Comparison of ENCODE assay signal across 8 mouse cellular contexts in the genomic region with DNA sequence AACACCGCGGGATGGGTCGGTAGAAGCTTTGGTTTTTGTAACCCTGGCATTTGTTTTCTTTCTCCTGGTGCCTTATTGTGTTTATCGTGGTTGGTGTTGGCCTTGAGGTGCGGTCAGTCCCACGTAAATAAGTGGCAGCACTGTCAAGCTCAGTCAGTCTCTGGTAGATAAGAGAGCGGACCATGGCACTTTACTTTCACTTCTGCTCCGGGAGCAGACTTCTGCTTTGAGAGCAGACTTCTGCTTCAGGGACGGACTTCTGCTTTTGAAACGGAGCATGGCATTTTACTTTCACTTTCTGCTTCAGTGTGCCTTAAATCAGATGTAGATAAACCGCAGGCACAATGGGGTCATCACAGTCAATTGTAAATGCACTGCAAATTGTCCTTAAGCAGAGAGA. TPM values are rescaled to one million over a fixed set of nuclear protein-coding genes. Genes with fewer than 3 reads are reported as not detected.
DNase-seq lines count a peak whose midpoint lies in the region; ATAC-seq and TF ChIP-seq lines count a peak whose summit lies in the region.
"Not testable (repeated sequence)": the region's sequence is repeated elsewhere in the genome, so short reads cannot be mapped to it uniquely, and the experiment has no call there.
"Had no signal": no experiment of that assay in that cellular context is flagged by ENCODE, and none has a peak within 500 bp of the region (broad histone marks: within the 10 kb centered on the region; RNA-seq: fewer than 3 reads in every experiment).

No protein-coding gene starts in this region.

- H3K9ac ChIP-seq in liver, embryonic 12.5 days, result not testable (repeated sequence)

- not testable (repeated sequence) for H3K9me3 ChIP-seq in G1E (replicated peaks); liver, embryonic 12.5 days (replicated peaks)

- H3K27ac ChIP-seq in liver, embryonic 12.5 days, result not testable (repeated sequence)

- H3K27me3 ChIP-seq in G1E (ENCODE audit: insufficient read depth, low read length); liver, embryonic 12.5 days (replicated peaks); splenic B cell, adult 2 months (ENCODE audit: control insufficient read depth, insufficient read depth, low read length, poor library complexity, severe bottlenecking): not testable (repeated sequence)

- ATAC-seq in G1E (ENCODE audit: extremely low read depth, insufficient number of reproducible peaks, low FRiP score, poor library complexity, severe bottlenecking); liver, embryonic 12.5 days: not testable (repeated sequence)
- peak; percentile 87 for ATAC-seq in granulocyte monocyte progenitor cell, adult 5-6 weeks (replicated peaks; ENCODE audit: poor library complexity, severe bottlenecking)

- H3K36me3 ChIP-seq in G1E (replicated peaks); liver, embryonic 12.5 days; splenic B cell, adult 2 months (ENCODE audit: control insufficient read depth, insufficient read depth, low read length, poor library complexity, severe bottlenecking): not testable (repeated sequence)

- H3K4me2 ChIP-seq in liver, embryonic 12.5 days, result peak overlapping the region; percentile 28

- peak overlapping the region; percentile 3; the same call in 1 of the 2 replicates for H3K4me3 ChIP-seq in G1E (ENCODE audit: low read depth, low read length)
- H3K4me3 ChIP-seq in liver, embryonic 12.5 days, result peak overlapping the region; percentile 13

- not testable (repeated sequence) for H3K4me1 ChIP-seq in G1E (ENCODE audit: insufficient read depth, low read depth, low read length); liver, embryonic 12.5 days

- TF ChIP-seq CTCF in G1E (IDR thresholded peaks at IDR 0.05; ENCODE audit: low read depth, low read length), result not testable (repeated sequence)

- 41% methylated on average over 11 of the region's 11 CpGs for WGBS in liver, embryonic 12.5 days (ENCODE audit: insufficient replicate concordance)

- DNase-seq in G1E (ENCODE audit: low spot score), result not testable (repeated sequence)
- peak; percentile 26 for DNase-seq in adrenal gland, postnatal 14 days
- peak; percentile 19 for DNase-seq in lung, postnatal 25 days (ENCODE audit: low spot score)
- peak; percentile 14 to 61 for DNase-seq in natural killer cell, adult 2 months (ENCODE audit: low spot score in 2 of 2)
- DNase-seq in splenic B cell, adult 2 months (ENCODE audit: low read depth, low spot score), result peak; percentile 75

RNA-seq across cellular contexts. Expression of a gene that starts 54.3 kb away (rescaled TPM):
- total RNA-seq in G1E (2014; fragmentation: Nextera tagmentation) (33.9 and 40.0 TPM in 2 replicates), G1E (2017) (15.2 and 21.0 TPM in 2 replicates)
- polyA plus RNA-seq in G1E (2012), result 1.0 and 1.9 TPM in 2 replicates
- 9.7 and 9.9 TPM in 2 replicates for total RNA-seq in adrenal gland, postnatal 14 days (2021)
- total RNA-seq in granulocyte monocyte progenitor cell, adult 5-6 weeks (2014; fragmentation: Nextera tagmentation), result 13.5 and 13.9 TPM in 2 replicates
- 10.7 and 15.5 TPM in 2 replicates for total RNA-seq in granulocyte monocyte progenitor cell, adult 5-6 weeks (2017)
- 5.1 and 5.8 TPM in 2 replicates for polyA plus RNA-seq in liver, embryonic 12.5 days (2016; fragmentation: Nextera tagmentation; extraction: Ambion mirVana)

RNA-seq across cellular contexts. Expression of a gene that starts 59.7 kb away (rescaled TPM):
- not detected in 2 replicates for total RNA-seq in G1E (2014; fragmentation: Nextera tagmentation)
- total RNA-seq in G1E (2017), result 0.23 and 0.49 TPM in 2 replicates
- not detected in 2 replicates for polyA plus RNA-seq in G1E (2012)
- total RNA-seq in adrenal gland, postnatal 14 days (2021), result 6.4 and 6.5 TPM in 2 replicates
- not detected in 2 replicates for total RNA-seq in granulocyte monocyte progenitor cell, adult 5-6 weeks (2014; fragmentation: Nextera tagmentation)
- not detected in 2 replicates for total RNA-seq in granulocyte monocyte progenitor cell, adult 5-6 weeks (2017)
- polyA plus RNA-seq in liver, embryonic 12.5 days (2016; fragmentation: Nextera tagmentation; extraction: Ambion mirVana), result 0.51 and 0.77 TPM in 2 replicates
- total RNA-seq: megakaryocyte-erythroid progenitor cell, adult 5-6 weeks had no signal
